Mouse (Mus musculus) lung, adult 2 months (tissue): ENCODE measurements at regions not wholly inside any gene's neighbourhood (a gene's known extent, or its start where the extent isn't known, plus 50 kb on each side); places are given as distances from the start of the nearest gene placed in this dataset.

ENCODE experiments used
- DNase-seq: peaks from one replicate; pipeline ENCODE4 v3.0.0; 2022
- H3K4me1 ChIP-seq: fragments of 200-500 bp; 2 replicates; pipeline ENCODE4 v1.6.1; 2011; ENCODE audit warnings: low read length; ENCODE audit not compliant: control insufficient read depth, insufficient read depth
- H3K4me3 ChIP-seq: fragments of 200-500 bp; replicated peaks from 2 replicates; pipeline ENCODE3; 2011; ENCODE audit warnings: low read depth, mild to moderate bottlenecking, control low read depth, low read length; ENCODE audit errors: extremely low read depth
- CTCF ChIP-seq: fragments of 200-500 bp; IDR thresholded peaks from 2 replicates; pipeline ENCODE4 v1.5.1; 2011; ENCODE audit warnings: mild to moderate bottlenecking, low read length, control low read depth; ENCODE audit not compliant: insufficient read depth
- POLR2A ChIP-seq: fragments of 200-500 bp; IDR thresholded peaks from 2 replicates; pipeline ENCODE4 v1.6.1; 2011; ENCODE audit warnings: low read depth, mild to moderate bottlenecking, control low read depth, low read length, borderline replicate concordance; ENCODE audit errors: extremely low read depth
- WGBS: fragments of 180-500 bp; shearing (Covaris S2); methylation state at CpG from one replicate; pipeline ENCODE4 v1.1.7; 2018; 5-methylcytosine and 5-hydroxymethylcytosine counted together

DNA sequence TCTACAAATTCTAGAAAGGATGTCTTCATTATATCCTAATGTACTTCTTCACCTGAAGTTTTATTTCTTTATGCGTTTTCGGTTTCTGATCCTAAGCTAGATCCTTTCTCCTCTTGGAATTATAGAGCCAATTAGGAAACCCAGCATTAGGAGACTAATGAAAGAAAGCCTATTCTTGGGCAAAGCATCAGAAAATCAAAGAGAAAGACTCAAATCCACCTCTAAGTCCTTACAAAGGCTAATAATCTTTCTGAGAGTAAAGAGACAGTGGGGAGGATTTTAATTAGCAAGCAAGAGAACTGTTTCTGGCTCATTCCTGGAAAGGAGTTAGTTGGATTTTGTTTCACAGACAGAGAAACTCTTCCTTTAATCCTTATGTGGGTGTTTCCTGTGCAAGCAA lies 136.3 kb upstream of the Vegfc start:
- DNase-seq: no peak
- no peak overlapping the region for H3K4me3 ChIP-seq
- TF ChIP-seq CTCF (no peak), POLR2A (no peak)
- H3K4me1 ChIP-seq: no peaks in the 10 kb centered on the region
- 98% methylated on average over 2 of the region's 2 CpGs for WGBS

DNA sequence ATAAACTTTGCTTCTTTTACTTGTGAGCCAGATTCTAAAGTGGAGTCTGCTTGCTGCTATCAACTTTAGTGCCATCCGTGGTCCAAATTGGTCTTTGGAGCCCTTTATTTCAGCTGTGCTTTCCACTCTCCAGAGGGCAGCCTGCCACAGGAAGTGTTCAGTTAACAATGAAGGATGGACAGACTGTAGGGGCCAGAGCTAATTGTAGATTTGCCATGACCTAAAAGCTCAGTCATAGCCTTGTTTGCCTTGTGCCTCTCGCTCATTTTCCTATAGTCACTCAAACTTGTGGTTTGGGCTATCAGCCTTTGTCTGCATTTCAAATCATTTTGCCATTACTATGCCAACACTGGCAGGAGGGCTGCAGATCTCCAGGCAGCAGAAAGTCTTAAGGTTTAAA lies 131.8 kb upstream of the Vegfc start:
- H3K4me3 ChIP-seq: no peak overlapping the region
- no peaks in the 10 kb centered on the region for H3K4me1 ChIP-seq
- 61% methylated on average over 2 of the region's 2 CpGs for WGBS
- DNase-seq: no peak
- TF ChIP-seq CTCF (no peak), POLR2A (no peak)

DNA sequence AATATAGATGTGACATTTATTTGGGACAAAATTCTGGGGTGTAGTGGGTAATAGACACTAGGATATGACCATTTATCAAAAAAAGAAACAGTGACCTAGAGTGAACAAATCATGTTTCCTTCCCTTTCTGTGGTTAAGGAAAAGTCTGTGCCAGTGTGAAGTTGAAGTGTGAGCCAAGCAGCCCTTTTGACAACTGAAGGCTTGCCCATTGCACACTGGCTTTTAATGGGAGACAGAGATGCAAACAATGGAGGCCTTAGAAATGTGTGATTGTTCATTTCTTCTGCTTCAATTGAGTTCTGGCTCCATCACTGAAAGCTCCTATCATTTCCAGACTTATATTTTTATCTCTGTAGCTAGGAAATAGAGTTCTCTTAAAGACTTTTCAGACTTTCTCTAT lies 130.0 kb upstream of the Vegfc start:
- no peaks in the 10 kb centered on the region for H3K4me1 ChIP-seq
- TF ChIP-seq POLR2A (no peak), CTCF (no peak)
- H3K4me3 ChIP-seq: no peak overlapping the region
- DNase-seq: no peak

GRCm38 (mm10) chr8:53954476-53955158 lies 122.8 kb upstream of the Vegfc start:
- no peak overlapping the region for H3K4me3 ChIP-seq

GRCm38 (mm10) chr8:53956148-53956547 lies 121.3 kb upstream of the Vegfc start:
- WGBS: 77% methylated on average over 2 of the region's 2 CpGs
- TF ChIP-seq POLR2A: no peak
- TF ChIP-seq CTCF: no peak
- DNase-seq: no peak
- H3K4me1 ChIP-seq: no peaks in the 10 kb centered on the region
- H3K4me3 ChIP-seq: no peak overlapping the region

More at GRCm38 (mm10) chr8:53954476-53955158, 122.8 kb upstream of the Vegfc start:
- no peak for DNase-seq
- 56% methylated on average over 4 of the region's 4 CpGs for WGBS
- no peak for TF ChIP-seq POLR2A
- no peak for TF ChIP-seq CTCF
- H3K4me1 ChIP-seq: no peaks in the 10 kb centered on the region

GRCm38 (mm10) chr8:53958548-53958947 lies 118.9 kb upstream of the Vegfc start:
- Histone ChIP-seq H3K4me1 (no peaks in the 10 kb centered on the region), H3K4me3 (no peak overlapping the region)
- no peak for DNase-seq
- 80% methylated on average over 1 of the region's 1 CpGs for WGBS
- TF ChIP-seq POLR2A (no peak), CTCF (no peak)

DNA sequence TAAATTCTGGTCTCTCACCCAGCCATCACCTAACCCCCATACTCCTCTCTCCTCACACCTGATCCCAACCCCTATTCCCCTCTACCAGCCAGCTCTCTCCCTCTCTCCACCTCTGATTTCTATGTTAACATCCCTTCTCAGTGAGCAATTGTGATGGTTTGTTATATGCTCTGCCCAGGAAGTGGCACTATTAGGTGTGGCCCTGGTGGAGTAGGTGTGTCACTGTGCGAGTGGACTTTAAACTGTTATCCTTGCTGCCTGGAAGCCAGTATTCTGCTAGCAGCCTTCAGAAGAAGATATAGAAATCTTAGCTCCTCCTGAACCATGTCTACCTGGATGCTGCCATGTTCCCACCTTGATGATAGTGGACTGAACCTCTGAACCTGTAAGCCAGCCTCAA lies 114.4 kb upstream of the Vegfc start:
- H3K4me3 ChIP-seq: no peak overlapping the region
- 59% methylated on average over 1 of the region's 1 CpGs for WGBS
- no peak for TF ChIP-seq POLR2A
- no peak for TF ChIP-seq CTCF
- no peak for DNase-seq
- no peaks in the 10 kb centered on the region for H3K4me1 ChIP-seq

GRCm38 (mm10) chr8:53984296-53984695 lies 93.1 kb upstream of the Vegfc start:
- DNase-seq: no peak
- no peaks in the 10 kb centered on the region for H3K4me1 ChIP-seq
- H3K4me3 ChIP-seq: no peak overlapping the region
- TF ChIP-seq POLR2A (no peak), CTCF (no peak)
- whole genome bisulfite sequencing: 65% methylated on average over 2 of the region's 2 CpGs

DNA sequence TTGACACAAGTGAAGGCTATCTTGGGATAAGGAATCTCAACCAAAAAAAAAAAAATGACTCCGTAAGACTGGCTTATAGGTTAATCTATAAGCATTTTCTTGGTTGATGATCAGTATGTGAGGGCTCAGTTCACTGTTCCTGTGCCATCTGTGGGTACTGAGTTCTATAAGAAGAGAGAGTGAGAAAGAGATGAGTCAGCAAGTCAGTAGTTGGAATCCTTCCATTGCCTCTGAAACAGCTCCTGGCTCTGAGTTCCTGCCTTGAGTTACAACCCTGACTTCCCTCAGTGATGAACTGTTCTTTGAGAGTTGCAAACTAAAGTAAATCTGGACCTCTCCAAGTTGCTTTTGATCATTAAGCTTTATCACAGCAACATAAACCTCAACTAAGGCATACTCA lies 91.7 kb upstream of the Vegfc start:
- WGBS: 98% methylated on average over 1 of the region's 1 CpGs
- no peak for TF ChIP-seq CTCF
- TF ChIP-seq POLR2A: no peak
- Histone ChIP-seq H3K4me1 (no peaks in the 10 kb centered on the region), H3K4me3 (no peak overlapping the region)
- no peak for DNase-seq

DNA sequence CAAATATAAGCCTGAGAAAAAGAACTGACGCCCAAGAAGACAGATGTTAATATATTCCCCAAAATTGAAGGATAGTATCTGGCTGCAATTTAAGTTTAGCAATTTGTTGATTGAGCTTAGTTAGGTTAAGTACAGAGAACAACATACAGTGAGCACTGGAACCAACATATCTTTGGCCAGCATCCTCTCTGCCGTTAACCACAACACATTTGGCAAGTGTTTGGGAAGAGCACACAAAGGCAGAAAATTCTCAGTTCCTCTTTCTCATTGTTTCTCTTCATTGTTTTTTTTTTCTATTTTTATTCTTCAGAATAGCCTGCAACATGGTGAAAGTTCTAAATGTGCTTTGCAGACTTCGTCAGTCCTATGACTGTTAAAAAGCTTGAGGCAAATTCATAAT lies 83.2 kb upstream of the Vegfc start:
- TF ChIP-seq CTCF (no peak), POLR2A (no peak)
- no peak overlapping the region for H3K4me3 ChIP-seq
- H3K4me1 ChIP-seq: no peaks in the 10 kb centered on the region
- 74% methylated on average over 3 of the region's 3 CpGs for WGBS
- no peak for DNase-seq
